Mouse (Mus musculus) neutrophil, adult 59 days (primary cell): Measurements from ENCODE around the gene Ap5z1. TPM values are rescaled to one million over a fixed set of nuclear protein-coding genes. Genes with fewer than 3 reads are reported as not detected.

Source experiments
- total RNA-seq, 2 experiments: library from RNA; stranded (reverse); gene quantifications; 1 replicate in 1 of 2; 2 replicates in 1 of 2; pipeline ENCODE4 v1.2.4; 2023

The Ap5z1 gene
- 10 to 100 TPM; 21.8 to 37.3 TPM for total RNA-seq

GRCm38 (mm10) chr5:142463461-142464454, at the start of gene Ap5z1:
Gene Ap5z1 (plus strand): TSS chr5:142463944.

Other genes starting within 250 kb of the Ap5z1 start
- gene Foxk1, start 62.4 kb upstream of the Ap5z1 start, total RNA-seq = 10 to 100 TPM; 37.4 to 42.7 TPM
- gene Papolb, start 66.1 kb downstream of the Ap5z1 start, total RNA-seq = not detected
- gene Radil, start 87.2 kb downstream of the Ap5z1 start, total RNA-seq = not detected
- gene Mmd2, start 144.9 kb downstream of the Ap5z1 start, total RNA-seq = not detected
- 10 to 100 TPM; 46.1 to 46.3 TPM for gene Wipi2, start 163.8 kb downstream of the Ap5z1 start, total RNA-seq
- gene Slc29a4, start 228.6 kb downstream of the Ap5z1 start, total RNA-seq = under 1 TPM; 0.20 to 0.86 TPM